Mouse (Mus musculus) olfactory bulb, adult 2 months (tissue): ENCODE data around the gene Suds3.

Experiments used
- CTCF ChIP-seq: fragments of 200-500 bp; IDR thresholded peaks from 2 replicates; pipeline ENCODE4 v1.5.1; 2012; ENCODE audit warnings: low read depth, mild to moderate bottlenecking, low read length, moderate library complexity; ENCODE audit not compliant: insufficient read depth
- POLR2A ChIP-seq: fragments of 200-500 bp; IDR thresholded peaks from 2 replicates; pipeline ENCODE4 v1.6.1; 2012; ENCODE audit warnings: mild to moderate bottlenecking, low read depth, low read length, moderate library complexity; ENCODE audit not compliant: insufficient read depth

DNA sequence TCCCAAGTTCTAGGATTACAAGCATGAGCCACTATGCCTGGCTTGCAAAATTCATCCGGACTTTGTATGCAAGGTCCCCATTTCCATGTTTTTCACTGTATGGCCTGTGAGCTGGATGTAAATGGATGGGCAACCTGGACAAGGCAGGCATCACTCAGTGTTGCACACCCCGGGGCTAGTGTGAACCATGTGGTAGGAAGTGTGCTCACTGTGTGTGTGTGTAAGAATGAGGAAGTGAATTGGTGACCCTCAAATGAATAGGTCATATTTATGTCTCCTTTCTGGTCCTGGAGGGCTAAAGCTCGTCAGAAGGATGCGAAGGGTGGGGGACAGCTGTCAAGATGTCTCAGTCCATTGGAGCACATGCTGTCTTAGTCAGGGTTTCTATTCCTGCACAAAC lies 11.1 kb upstream of the Suds3 start:
- TF ChIP-seq POLR2A (no peak), CTCF (no peak)
